Mouse (Mus musculus) liver, embryonic 14.5 days (tissue): ENCODE data around the gene Crybb1. TPM values are rescaled to one million over a fixed set of nuclear protein-coding genes. Genes with fewer than 3 reads are reported as not detected.

Experiments used
- ATAC-seq: fragments of 200-750 bp; cut with Nextera tagmentation; 2 replicates; pipeline ENCODE4 v1.8.0; 2017; ENCODE audit warnings: moderate number of reproducible peaks, mild to moderate bottlenecking, moderate library complexity; ENCODE audit not compliant: insufficient read depth
- DNase-seq, 3 experiments: peaks; one replicate each; pipeline ENCODE4 v3.0.0-alpha.2; 2012 to 2013; ENCODE audit warnings: low read depth in 3 of 3, low spot score in 3 of 3
- H3K27ac ChIP-seq: fragments of 300-500 bp; sonication (generic); 2 replicates; pipeline ENCODE4 v1.5.1; 2014; ENCODE audit warnings: moderate library complexity, mild to moderate bottlenecking, control low read depth, inconsistent platforms
- H3K27me3 ChIP-seq: fragments of 300-500 bp; sonication (generic); 2 replicates; pipeline ENCODE4 v1.6.1; 2014; ENCODE audit warnings: mild to moderate bottlenecking, low read length, moderate library complexity; ENCODE audit not compliant: control insufficient read depth, insufficient read depth
- H3K36me3 ChIP-seq: fragments of 300-500 bp; sonication (generic); replicated peaks from 2 replicates; pipeline ENCODE4 v1.6.1; 2014; ENCODE audit warnings: low read depth; ENCODE audit not compliant: control insufficient read depth, insufficient read depth
- H3K4me1 ChIP-seq, 2 experiments: fragments of 200-500 bp in 1 of 2; fragments of 300-500 bp in 1 of 2; sonication (generic) in 1 of 2; replicated peaks; 2 replicates each; pipeline ENCODE4 v1.6.1; 2012 to 2014; ENCODE audit warnings: antibody characterized with exemption in 1 of 2, inconsistent platforms in 1 of 2, low read length in 1 of 2; ENCODE audit not compliant: control insufficient read depth in 2 of 2, insufficient read depth in 2 of 2
- H3K4me2 ChIP-seq: fragments of 300-500 bp; sonication (generic); 2 replicates; pipeline ENCODE4 v1.6.1; 2014; ENCODE audit warnings: low read depth, mild to moderate bottlenecking, control low read depth, moderate library complexity
- H3K4me3 ChIP-seq, 2 experiments: fragments of 200-500 bp in 1 of 2; fragments of 300-500 bp in 1 of 2; sonication (generic) in 1 of 2; 2 replicates each; pipeline ENCODE4 v1.5.1; 2012 to 2014; ENCODE audit warnings: low read depth in 2 of 2, low read length in 2 of 2, mild to moderate bottlenecking in 2 of 2, control low read depth in 1 of 2, inconsistent platforms in 1 of 2, moderate library complexity in 1 of 2; ENCODE audit not compliant: insufficient read depth in 1 of 2
- H3K9ac ChIP-seq: fragments of 300-500 bp; sonication (generic); replicated peaks from 2 replicates; pipeline ENCODE4 v1.6.1; 2014; ENCODE audit warnings: mild to moderate bottlenecking, control low read depth, moderate library complexity
- H3K9me3 ChIP-seq: fragments of 300-500 bp; sonication (generic); 2 replicates; pipeline ENCODE4 v1.6.1; 2016; ENCODE audit warnings: low read length, mixed read lengths; ENCODE audit not compliant: control insufficient read depth
- CTCF ChIP-seq: IDR thresholded peaks from 2 replicates; pipeline ENCODE4 v1.5.1; 2016; ENCODE audit warnings: antibody characterized with exemption, low read depth, control low read depth
- EP300 ChIP-seq: IDR thresholded peaks from 2 replicates; pipeline ENCODE4 v1.6.1; 2016; ENCODE audit warnings: antibody characterized with exemption, low read depth
- WGBS: fragments of 180-500 bp; shearing (Covaris S2); extraction: QIAGEN DNeasy Blood & Tissue Kit; methylation state at CpG from one replicate; pipeline ENCODE4 v1.1.7; 2014; ENCODE audit not compliant: insufficient replicate concordance; 5-methylcytosine and 5-hydroxymethylcytosine counted together
- polyA plus RNA-seq, 2 experiments: library from polyadenylated mRNA; depleted of rRNA in 1 of 2; stranded (reverse) in 1 of 2; unstranded in 1 of 2; fragments of >200 nt; fragmentation: Nextera tagmentation in 1 of 2; extraction: Ambion mirVana in 1 of 2; gene quantifications; 2 replicates each; pipeline versions ENCODE4 v1.2.1 to v1.2.3; 2012 to 2014

Gene Crybb1
- polyA plus RNA-seq, 2 experiments: 0.24 TPM; not detected in 1

GRCm38 (mm10) chr5:112254282-112254806 lies 1.3 kb upstream of the Crybb1 start:
- TF ChIP-seq EP300 (no peak), CTCF (no peak)
- ATAC-seq (no peak), DNase-seq (no peak)
- H3K4me3 ChIP-seq: no peak overlapping the region
- H3K27me3 ChIP-seq: no peaks in the 10 kb centered on the region
- H3K9ac ChIP-seq: no peak overlapping the region
- WGBS: 68% methylated on average over 7 of the region's 7 CpGs
- peaks cover 9 to 20% of the 10 kb centered on the region in 2 experiments for H3K4me1 ChIP-seq
- no peaks in the 10 kb centered on the region for H3K9me3 ChIP-seq
- H3K27ac ChIP-seq: no peak overlapping the region
- no peak overlapping the region for H3K4me2 ChIP-seq
- H3K36me3 ChIP-seq: no peaks in the 10 kb centered on the region

- no peak for DNase-seq
- Histone ChIP-seq H3K27me3 (no peaks in the 10 kb centered on the region), H3K27ac (no peak overlapping the region), H3K9me3 (no peaks in the 10 kb centered on the region), H3K9ac (no peak overlapping the region), H3K4me2 (no peak overlapping the region), H3K4me3 (no peak overlapping the region), H3K36me3 (no peaks in the 10 kb centered on the region), H3K4me1 (peaks cover 9 to 20% of the 10 kb centered on the region in 2 experiments)
- TF ChIP-seq CTCF (no peak), EP300 (no peak)
- ATAC-seq: no peak
- 65% methylated on average over 9 of the region's 9 CpGs for WGBS
These were observed 842 bp downstream of the Crybb1 start for GRCm38 (mm10) chr5:112256457-112256856.

- no peak for TF ChIP-seq EP300
- TF ChIP-seq CTCF: no peak
- Histone ChIP-seq H3K4me2 (no peak overlapping the region), H3K9me3 (no peaks in the 10 kb centered on the region), H3K27ac (no peak overlapping the region), H3K36me3 (no peaks in the 10 kb centered on the region), H3K9ac (no peak overlapping the region), H3K4me1 (peaks cover 8 to 9% of the 10 kb centered on the region in 2 experiments), H3K27me3 (no peaks in the 10 kb centered on the region), H3K4me3 (no peak overlapping the region)
- ATAC-seq: no peak
- no peak for DNase-seq
- 74% methylated on average over 3 of the region's 3 CpGs for WGBS
These were observed 2.3 kb downstream of the Crybb1 start for GRCm38 (mm10) chr5:112257896-112258295.

DNA sequence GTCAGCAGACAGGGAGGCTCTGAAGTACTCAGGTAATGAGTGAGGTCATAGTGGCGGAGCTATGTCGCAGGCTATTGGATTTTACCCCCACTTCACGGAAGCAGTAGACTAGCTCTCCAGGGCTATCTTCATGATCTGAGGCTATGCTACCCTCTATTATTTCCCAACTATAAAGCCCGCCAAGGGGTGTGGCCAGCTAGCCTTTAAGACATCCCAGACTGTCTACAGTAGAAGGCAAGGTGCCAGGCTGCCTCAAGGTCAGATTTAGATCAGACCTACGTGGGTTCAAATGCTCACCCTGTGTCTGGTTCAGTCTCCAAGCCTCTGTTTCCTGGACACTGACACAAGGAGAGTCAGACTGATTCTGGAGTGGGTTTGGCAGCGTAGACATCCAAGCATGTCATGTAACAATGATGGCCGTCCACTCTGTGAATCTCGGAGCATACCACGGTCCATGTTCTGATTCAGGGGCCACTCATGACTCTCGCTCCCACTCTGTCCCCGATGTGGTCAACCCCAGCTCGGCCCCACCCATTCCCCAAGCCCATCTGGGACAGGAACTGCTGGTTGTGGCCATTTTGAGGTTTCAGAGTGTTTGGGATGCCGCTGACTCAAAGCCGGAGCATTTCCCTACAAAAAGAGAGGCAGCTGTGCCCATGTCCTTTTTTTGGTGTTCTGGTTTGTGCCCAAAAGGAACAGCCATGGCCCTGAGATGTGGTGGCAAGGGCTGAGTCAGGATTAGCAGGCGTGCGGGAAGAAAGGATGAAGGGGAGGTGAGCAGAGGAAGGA lies 4.4 kb downstream of the Crybb1 start:
- Histone ChIP-seq H3K9me3 (no peaks in the 10 kb centered on the region), H3K9ac (no peak overlapping the region), H3K27me3 (no peaks in the 10 kb centered on the region), H3K27ac (no peak overlapping the region), H3K4me3 (no peak overlapping the region), H3K36me3 (no peaks in the 10 kb centered on the region), H3K4me2 (no peak overlapping the region), H3K4me1 (peaks cover 0 to 3% of the 10 kb centered on the region in 2 experiments; a peak in 1 of 4 replicates)
- no peak for DNase-seq
- TF ChIP-seq CTCF (no peak), EP300 (no peak)
- WGBS: 63% methylated on average over 16 of the region's 16 CpGs
- ATAC-seq: no peak

GRCm38 (mm10) chr5:112260818-112261217 lies 5.2 kb downstream of the Crybb1 start:
- no peak overlapping the region for H3K4me2 ChIP-seq
- no peak overlapping the region for H3K27ac ChIP-seq
- ATAC-seq (no peak), DNase-seq (no peak)
- no peak for TF ChIP-seq CTCF
- TF ChIP-seq EP300: no peak
- WGBS: 66% methylated on average over 3 of the region's 3 CpGs
- H3K4me1 ChIP-seq: peaks cover 0 to 9% of the 10 kb centered on the region in 2 experiments; a peak in 2 of 4 replicates
- H3K9ac ChIP-seq: no peak overlapping the region
- no peaks in the 10 kb centered on the region for H3K36me3 ChIP-seq
- no peaks in the 10 kb centered on the region for H3K27me3 ChIP-seq
- H3K4me3 ChIP-seq: no peak overlapping the region
- H3K9me3 ChIP-seq: no peaks in the 10 kb centered on the region
